Mouse (Mus musculus) stomach, embryonic 15.5 days (tissue): Measurements from ENCODE around the gene Fgd4. TPM values are rescaled to one million over a fixed set of nuclear protein-coding genes. Genes with fewer than 3 reads are reported as not detected.
"Not testable (repeated sequence)": the region's sequence is repeated elsewhere in the genome, so short reads cannot be mapped to it uniquely, and the experiment has no call there.

ENCODE experiments used
- ATAC-seq: fragments of 200-750 bp; cut with Nextera tagmentation; 2 replicates; pipeline ENCODE4 v1.8.0; 2017; ENCODE audit warnings: low read depth, moderate number of reproducible peaks, moderate TSS enrichment; ENCODE audit not compliant: insufficient read depth, low FRiP score
- H3K27ac ChIP-seq: fragments of 300-500 bp; sonication (generic); 2 replicates; pipeline ENCODE4 v1.5.1; 2015; ENCODE audit warnings: mild to moderate bottlenecking, inconsistent platforms
- H3K27me3 ChIP-seq: fragments of 300-500 bp; sonication (generic); replicated peaks from 2 replicates; pipeline ENCODE4 v1.6.1; 2015; ENCODE audit warnings: inconsistent platforms
- H3K36me3 ChIP-seq: fragments of 300-500 bp; sonication (generic); 2 replicates; pipeline ENCODE4 v1.6.1; 2015; ENCODE audit warnings: inconsistent platforms
- H3K4me1 ChIP-seq: fragments of 300-500 bp; sonication (generic); 2 replicates; pipeline ENCODE4 v1.6.1; 2015; ENCODE audit warnings: inconsistent platforms
- H3K4me2 ChIP-seq: fragments of 300-500 bp; sonication (generic); 2 replicates; pipeline ENCODE4 v1.6.1; 2015; ENCODE audit warnings: mild to moderate bottlenecking, inconsistent platforms
- H3K4me3 ChIP-seq: fragments of 300-500 bp; sonication (generic); replicated peaks from 2 replicates; pipeline ENCODE4 v1.5.1; 2015; ENCODE audit warnings: inconsistent platforms
- H3K9ac ChIP-seq: fragments of 300-500 bp; sonication (generic); 2 replicates; pipeline ENCODE4 v1.6.1; 2015; ENCODE audit warnings: inconsistent platforms
- H3K9me3 ChIP-seq: fragments of 300-500 bp; sonication (generic); 2 replicates; pipeline ENCODE4 v1.6.1; 2016; ENCODE audit warnings: inconsistent platforms
- WGBS: fragments of 180-500 bp; shearing (Covaris S2); methylation state at CpG from one replicate; pipeline ENCODE4 v1.1.7; 2015; 5-methylcytosine and 5-hydroxymethylcytosine counted together
- polyA plus RNA-seq: library from polyadenylated mRNA; unstranded; fragments of >200 nt; fragmentation: Nextera tagmentation; extraction: Ambion mirVana; gene quantifications from 2 replicates; pipeline ENCODE4 v1.2.1, GENCODE M21; 2015

Gene Fgd4
- polyA plus RNA-seq, 1 experiment from 2014 or later: 13.2 TPM

DNA sequence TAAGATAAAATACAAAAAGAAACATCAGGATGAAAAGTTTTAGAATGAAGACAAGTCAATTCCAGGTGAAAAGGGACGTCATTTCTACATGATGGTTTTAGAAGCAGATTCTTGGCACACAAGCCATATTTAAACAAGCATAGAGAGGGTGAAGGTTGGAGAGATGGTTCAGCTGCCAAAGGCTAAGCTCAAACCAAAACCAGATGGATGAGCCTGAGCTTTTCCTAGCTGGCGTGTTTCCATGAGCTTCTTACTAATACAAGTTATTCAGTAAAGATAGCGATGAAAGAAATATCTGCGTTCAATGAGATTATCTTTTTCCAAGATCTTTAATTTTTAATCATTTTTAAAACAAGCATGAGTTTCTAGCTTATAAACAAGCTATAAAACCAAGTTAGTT is 115.7 kb downstream of the Fgd4 start:
- Histone ChIP-seq H3K9ac (no peak overlapping the region), H3K4me2 (no peak overlapping the region), H3K36me3 (no peaks in the 10 kb centered on the region), H3K9me3 (no peaks in the 10 kb centered on the region), H3K4me1 (0 out of 2 replicates have a peak, but pooled peaks cover 3% of the 10 kb centered on the region), H3K27ac (no peak overlapping the region), H3K27me3 (no peaks in the 10 kb centered on the region), H3K4me3 (no peak overlapping the region)
- 62% methylated on average over 4 of the region's 4 CpGs for WGBS
- ATAC-seq: no peak

DNA sequence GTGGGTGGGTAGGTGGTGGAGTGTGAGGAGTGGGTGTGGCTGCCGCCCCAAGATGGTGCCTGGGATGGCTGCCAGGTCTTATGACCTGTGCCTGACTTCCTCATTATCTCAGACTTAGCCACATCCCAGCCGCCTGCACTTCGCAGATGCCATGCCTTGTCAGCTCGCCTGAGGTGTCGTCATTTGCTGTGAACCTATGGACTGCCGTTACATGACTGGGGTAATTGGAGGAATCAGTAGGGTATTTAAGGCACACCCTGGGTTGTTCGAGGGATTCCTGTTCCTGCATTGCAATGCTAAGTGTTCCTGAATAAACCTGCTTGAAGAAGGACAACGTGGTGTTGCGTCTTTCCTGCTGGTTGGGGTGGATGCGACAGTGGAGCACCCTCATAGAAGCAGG is 126.9 kb downstream of the Fgd4 start:
- H3K4me1 ChIP-seq, H3K36me3 ChIP-seq, H3K4me3 ChIP-seq, H3K27ac ChIP-seq, H3K4me2 ChIP-seq, ATAC-seq, H3K9me3 ChIP-seq, H3K9ac ChIP-seq, H3K27me3 ChIP-seq: not testable (repeated sequence)
- 91% methylated on average over 10 of the region's 10 CpGs for WGBS

DNA sequence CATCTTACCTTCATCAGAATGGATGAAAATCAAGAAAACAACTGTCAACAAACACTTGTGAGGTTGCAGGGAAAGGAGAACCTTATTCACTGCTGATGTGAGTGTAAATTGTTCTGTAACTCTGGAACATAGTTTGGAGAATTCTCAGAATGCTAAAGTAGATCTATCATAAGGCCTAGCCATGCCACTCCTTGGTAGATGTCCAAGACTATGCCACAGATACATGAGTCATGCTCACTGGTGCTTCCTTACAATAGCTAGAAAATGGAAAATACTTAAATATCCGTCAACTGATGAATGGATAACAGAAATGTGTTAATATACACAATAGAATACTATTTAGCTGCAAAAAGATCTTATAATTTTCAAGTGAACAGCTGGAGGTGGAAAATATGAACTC is 150.3 kb downstream of the Fgd4 start:
- H3K4me1 ChIP-seq: no peaks in the 10 kb centered on the region
- no peak overlapping the region for H3K27ac ChIP-seq
- H3K9ac ChIP-seq: no peak overlapping the region
- no peak overlapping the region for H3K4me3 ChIP-seq
- H3K9me3 ChIP-seq: no peaks in the 10 kb centered on the region
- no peaks in the 10 kb centered on the region for H3K36me3 ChIP-seq
- 89% methylated on average over 1 of the region's 1 CpGs for WGBS
- ATAC-seq: no peak
- H3K27me3 ChIP-seq: no peaks in the 10 kb centered on the region
- no peak overlapping the region for H3K4me2 ChIP-seq

DNA sequence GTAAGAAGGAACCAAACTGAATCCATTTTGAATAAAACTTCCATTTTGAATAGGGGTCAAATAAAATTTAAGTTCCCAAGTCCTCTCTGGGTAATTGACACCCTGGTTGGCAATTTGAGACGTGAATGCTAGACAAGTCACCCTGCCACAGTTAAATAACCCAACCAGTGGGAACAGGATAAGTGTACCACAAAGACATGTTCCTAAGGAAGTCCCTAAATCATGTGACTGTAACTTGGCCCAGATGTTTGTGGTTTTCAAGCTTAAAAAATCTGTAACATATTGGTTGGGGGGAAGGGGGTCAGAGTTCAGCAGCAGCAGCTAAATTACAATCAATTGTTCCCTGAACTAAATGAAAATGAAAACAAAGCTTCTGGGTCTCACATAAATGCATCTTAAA is 161.9 kb downstream of the Fgd4 start:
- Histone ChIP-seq H3K4me1 (no peaks in the 10 kb centered on the region), H3K27ac (no peak overlapping the region), H3K4me3 (no peak overlapping the region), H3K9me3 (no peaks in the 10 kb centered on the region), H3K4me2 (no peak overlapping the region), H3K27me3 (no peaks in the 10 kb centered on the region), H3K9ac (no peak overlapping the region), H3K36me3 (0 out of 2 replicates have a peak, but pooled peaks cover 6% of the 10 kb centered on the region)
- ATAC-seq: no peak
- WGBS: 58% methylated on average over 1 of the region's 1 CpGs

DNA sequence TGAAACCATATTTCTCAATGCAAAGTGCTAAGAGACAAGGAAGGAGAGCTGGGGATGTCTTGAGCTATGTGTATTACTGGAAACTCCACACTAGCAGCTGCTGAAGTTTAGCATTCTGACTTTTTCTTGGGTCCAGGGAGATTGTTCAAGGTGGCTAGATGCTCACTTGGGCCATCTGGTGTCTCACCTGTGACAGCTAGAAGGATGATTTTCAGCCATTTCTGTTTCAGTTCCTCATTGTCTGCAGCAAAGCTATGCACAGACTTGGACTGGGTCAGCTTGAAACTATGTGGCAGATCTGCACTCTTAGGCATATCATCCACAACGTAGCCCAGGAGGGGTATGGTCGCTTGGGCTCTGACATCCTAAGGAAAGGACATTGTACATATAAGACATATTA is 177.9 kb downstream of the Fgd4 start:
- no peak overlapping the region for H3K9ac ChIP-seq
- H3K4me2 ChIP-seq: no peak overlapping the region
- H3K27me3 ChIP-seq: no peaks in the 10 kb centered on the region
- ATAC-seq: no peak
- H3K9me3 ChIP-seq: no peaks in the 10 kb centered on the region
- no peaks in the 10 kb centered on the region for H3K4me1 ChIP-seq
- 84% methylated on average over 2 of the region's 2 CpGs for WGBS
- no peak overlapping the region for H3K27ac ChIP-seq
- H3K36me3 ChIP-seq: no peaks in the 10 kb centered on the region
- H3K4me3 ChIP-seq: no peak overlapping the region

DNA sequence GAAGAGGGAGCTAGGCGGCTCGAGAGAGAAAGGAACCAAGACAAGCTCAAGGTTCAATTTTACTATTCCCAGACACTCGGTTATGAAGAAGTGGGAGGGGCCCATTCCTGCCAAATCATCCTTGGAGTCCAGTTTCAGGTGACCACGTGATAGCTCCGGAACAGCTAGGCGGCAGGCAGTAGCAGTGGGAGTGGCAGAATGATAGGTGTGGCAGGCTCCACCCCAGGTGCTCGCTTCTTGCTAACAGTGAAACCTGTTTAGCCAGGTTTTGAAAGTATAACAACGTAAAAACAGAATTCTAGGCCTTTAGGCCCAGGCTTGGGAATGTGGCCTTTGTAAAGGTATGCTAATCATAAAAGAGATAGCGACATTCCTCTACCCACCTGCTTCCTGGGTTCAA is 233.1 kb downstream of the Fgd4 start:
- not testable (repeated sequence) for H3K4me1 ChIP-seq, H3K27ac ChIP-seq, H3K36me3 ChIP-seq, H3K4me2 ChIP-seq, H3K9me3 ChIP-seq, H3K9ac ChIP-seq, H3K27me3 ChIP-seq, H3K4me3 ChIP-seq
- peak; percentile 66 for ATAC-seq
- 53% methylated on average over 9 of the region's 9 CpGs for WGBS

Other genes with a start within 250 kb of the Fgd4 start
- gene Dnm1l, start 241.6 kb downstream of the Fgd4 start, polyA plus RNA-seq: 58.3 and 59.7 TPM in 2 replicates
- gene Olfr19, start 75.9 kb upstream of the Fgd4 start, polyA plus RNA-seq: not detected in 2 replicates
- 0.24 and 0.27 TPM in 2 replicates for gene Spag6l, start 228.9 kb upstream of the Fgd4 start, polyA plus RNA-seq